Mouse (Mus musculus) olfactory bulb, adult 2 months (tissue): Measurements from ENCODE around the gene Lrrc1.

ENCODE experiments used
- CTCF ChIP-seq: fragments of 200-500 bp; IDR thresholded peaks from 2 replicates; pipeline ENCODE4 v1.5.1; 2012; ENCODE audit warnings: low read depth, mild to moderate bottlenecking, low read length, moderate library complexity; ENCODE audit not compliant: insufficient read depth
- POLR2A ChIP-seq: fragments of 200-500 bp; IDR thresholded peaks from 2 replicates; pipeline ENCODE4 v1.6.1; 2012; ENCODE audit warnings: mild to moderate bottlenecking, low read depth, low read length, moderate library complexity; ENCODE audit not compliant: insufficient read depth

DNA sequence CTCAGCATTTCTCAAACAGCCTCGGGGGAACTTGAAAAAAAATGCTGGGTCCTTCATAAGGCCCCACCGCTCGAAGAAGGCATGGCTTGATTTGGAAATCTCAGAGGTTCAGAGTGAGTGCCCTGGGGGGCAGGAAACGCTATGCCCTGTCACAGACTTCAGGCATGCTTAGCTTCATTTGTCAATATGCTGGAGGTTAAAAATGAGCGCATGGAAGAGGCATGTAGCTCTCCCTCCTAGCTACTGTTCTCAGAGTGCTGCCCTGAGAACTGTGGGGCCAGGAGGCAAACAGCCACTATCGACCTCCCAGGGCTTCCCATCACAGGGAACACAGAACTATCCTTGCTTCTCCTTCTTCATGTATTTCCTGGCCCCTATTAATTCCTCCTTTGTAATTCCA, 47.5 kb downstream of the Lrrc1 start:
- TF ChIP-seq CTCF: no peak
- TF ChIP-seq POLR2A: no peak
